Mouse (Mus musculus) limb, embryonic 14.5 days (tissue): ENCODE measurements at regions not wholly inside any gene's neighbourhood (a gene's known extent, or its start where the extent isn't known, plus 50 kb on each side); places are given as distances from the start of the nearest gene placed in this dataset.

Experiments used
- ATAC-seq: fragments of 200-750 bp; cut with Nextera tagmentation; 2 replicates; pipeline ENCODE4 v1.8.0; 2017; ENCODE audit warnings: low read depth, moderate number of reproducible peaks, moderate TSS enrichment; ENCODE audit not compliant: low FRiP score
- DNase-seq: peaks from one replicate; pipeline ENCODE4 v3.0.0-alpha.2; 2015; ENCODE audit warnings: low spot score
- H3K27ac ChIP-seq: fragments of 300-500 bp; sonication (generic); replicated peaks from 2 replicates; pipeline ENCODE4 v1.5.1; 2014; ENCODE audit warnings: low read depth, mild to moderate bottlenecking, low read length, moderate library complexity, mixed read lengths
- H3K27me3 ChIP-seq: fragments of 300-500 bp; sonication (generic); 2 replicates; pipeline ENCODE4 v1.6.1; 2014; ENCODE audit warnings: low read length, mixed read lengths; ENCODE audit not compliant: control insufficient read depth, insufficient read depth
- H3K36me3 ChIP-seq: fragments of 300-500 bp; sonication (generic); 2 replicates; pipeline ENCODE4 v1.6.1; 2014; ENCODE audit warnings: mild to moderate bottlenecking, low read length, moderate library complexity, mixed read lengths; ENCODE audit not compliant: control insufficient read depth, insufficient read depth
- H3K4me1 ChIP-seq: fragments of 300-500 bp; sonication (generic); 2 replicates; pipeline ENCODE4 v1.6.1; 2014; ENCODE audit warnings: antibody characterized with exemption, low read length, mixed read lengths; ENCODE audit not compliant: control insufficient read depth, insufficient read depth
- H3K4me2 ChIP-seq: fragments of 300-500 bp; sonication (generic); replicated peaks from 2 replicates; pipeline ENCODE4 v1.6.1; 2014; ENCODE audit warnings: low read depth, mild to moderate bottlenecking, low read length, moderate library complexity; ENCODE audit not compliant: severe bottlenecking
- H3K4me3 ChIP-seq: fragments of 300-500 bp; sonication (generic); replicated peaks from 2 replicates; pipeline ENCODE4 v1.5.1; 2014; ENCODE audit warnings: low read length
- H3K9ac ChIP-seq: fragments of 300-500 bp; sonication (generic); 2 replicates; pipeline ENCODE4 v1.6.1; 2014; ENCODE audit warnings: mild to moderate bottlenecking, low read depth, low read length, moderate library complexity; ENCODE audit not compliant: severe bottlenecking
- H3K9me3 ChIP-seq: fragments of 300-500 bp; sonication (generic); 2 replicates; pipeline ENCODE4 v1.6.1; 2016; ENCODE audit warnings: low read length; ENCODE audit not compliant: control insufficient read depth
- POLR2A ChIP-seq: fragments of 200-500 bp; IDR thresholded peaks from 2 replicates; pipeline ENCODE4 v1.8.0; 2012; ENCODE audit warnings: inconsistent platforms, mild to moderate bottlenecking, moderate library complexity, borderline replicate concordance; ENCODE audit not compliant: insufficient read depth, insufficient read length; ENCODE audit errors: extremely low read depth
- WGBS: fragments of 180-500 bp; shearing (Covaris S2); extraction: QIAGEN DNeasy Blood & Tissue Kit; methylation state at CpG from one replicate; pipeline ENCODE4 v1.1.7; 2014; 5-methylcytosine and 5-hydroxymethylcytosine counted together

- H3K9ac ChIP-seq, result no peak overlapping the region
- no peaks in the 10 kb centered on the region for H3K36me3 ChIP-seq
- DNase-seq (peak; percentile 3), ATAC-seq (no peak)
- H3K4me2 ChIP-seq, result no peak overlapping the region
- 28% methylated on average over 5 of the region's 5 CpGs for WGBS
- no peaks in the 10 kb centered on the region for H3K9me3 ChIP-seq
- peak overlapping the region; percentile 13; the same call in 1 of the 2 replicates for H3K27ac ChIP-seq
- no peak overlapping the region for H3K4me3 ChIP-seq
- no peaks in the 10 kb centered on the region for H3K27me3 ChIP-seq
- TF ChIP-seq POLR2A, result no peak
- H3K4me1 ChIP-seq, result peaks cover 21% of the 10 kb centered on the region
Measured at GRCm38 (mm10) chr13:48131681-48132080, 129.3 kb upstream of the Id4 start.

GRCm38 (mm10) chr13:48145976-48146375 lies 115.1 kb upstream of the Id4 start:
- Histone ChIP-seq H3K27me3 (no peaks in the 10 kb centered on the region), H3K9ac (no peak overlapping the region), H3K9me3 (no peaks in the 10 kb centered on the region), H3K4me1 (no peaks in the 10 kb centered on the region), H3K4me2 (no peak overlapping the region), H3K4me3 (no peak overlapping the region), H3K36me3 (no peaks in the 10 kb centered on the region), H3K27ac (no peak overlapping the region)
- no peak for TF ChIP-seq POLR2A
- WGBS, result 90% methylated on average over 5 of the region's 5 CpGs
- ATAC-seq, result no peak
- no peak for DNase-seq

DNA sequence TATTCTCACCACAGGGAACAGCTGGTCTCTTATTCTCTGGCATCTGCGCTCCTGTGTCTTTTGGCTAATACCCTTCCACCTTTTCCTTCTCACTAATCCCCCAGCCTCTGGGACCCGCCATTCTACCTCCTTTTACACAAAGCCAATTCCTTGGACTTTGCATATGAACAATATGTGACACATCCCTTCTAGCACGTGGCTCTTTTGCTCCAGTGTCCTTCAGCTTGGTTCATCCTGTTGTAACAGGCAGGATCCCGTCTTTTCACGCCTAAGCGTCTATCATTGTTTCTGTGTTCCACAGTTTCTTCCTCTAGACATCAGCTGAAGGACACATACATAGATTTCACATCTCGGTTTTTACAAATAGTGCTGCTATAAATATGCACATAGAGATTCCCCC lies 114.0 kb upstream of the Id4 start:
- WGBS, result 82% methylated on average over 7 of the region's 7 CpGs
- no peaks in the 10 kb centered on the region for H3K27me3 ChIP-seq
- no peak overlapping the region for H3K9ac ChIP-seq
- H3K4me3 ChIP-seq, result no peak overlapping the region
- no peaks in the 10 kb centered on the region for H3K9me3 ChIP-seq
- ATAC-seq, result no peak
- H3K4me2 ChIP-seq, result no peak overlapping the region
- no peak for DNase-seq
- no peaks in the 10 kb centered on the region for H3K4me1 ChIP-seq
- no peak overlapping the region for H3K27ac ChIP-seq
- no peaks in the 10 kb centered on the region for H3K36me3 ChIP-seq
- TF ChIP-seq POLR2A, result no peak

DNA sequence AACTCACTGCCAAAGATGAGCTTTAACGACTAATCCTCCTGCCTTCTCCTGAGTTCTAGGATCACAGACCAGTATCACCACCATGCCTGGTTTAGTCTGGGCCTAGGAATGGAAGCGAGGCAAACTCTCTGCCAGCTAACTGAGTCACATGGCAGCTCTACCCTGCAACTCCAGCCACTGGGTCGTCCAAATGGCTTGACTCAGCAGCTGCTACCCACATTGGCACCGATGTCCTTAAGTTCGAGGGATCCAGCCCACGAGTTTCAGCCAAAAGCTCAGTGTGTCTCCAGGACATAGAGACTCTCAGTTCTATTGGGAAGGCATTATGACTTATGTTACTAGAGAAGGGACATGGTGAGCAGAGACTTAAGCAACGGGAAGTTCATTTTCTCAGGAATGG lies 107.8 kb upstream of the Id4 start:
- Histone ChIP-seq H3K27me3 (no peaks in the 10 kb centered on the region), H3K4me2 (no peak overlapping the region), H3K27ac (no peak overlapping the region), H3K4me1 (no peaks in the 10 kb centered on the region), H3K36me3 (no peaks in the 10 kb centered on the region), H3K4me3 (no peak overlapping the region), H3K9me3 (no peaks in the 10 kb centered on the region), H3K9ac (no peak overlapping the region)
- ATAC-seq, result no peak
- no peak for TF ChIP-seq POLR2A
- DNase-seq, result no peak
- whole genome bisulfite sequencing, result 76% methylated on average over 7 of the region's 7 CpGs

- no peak overlapping the region for H3K9ac ChIP-seq
- H3K9me3 ChIP-seq, result no peaks in the 10 kb centered on the region
- H3K4me1 ChIP-seq, result no peaks in the 10 kb centered on the region
- no peak overlapping the region for H3K27ac ChIP-seq
- no peak for DNase-seq
- WGBS, result 72% methylated on average over 7 of the region's 7 CpGs
- no peaks in the 10 kb centered on the region for H3K36me3 ChIP-seq
- no peak for ATAC-seq
- H3K4me3 ChIP-seq, result no peak overlapping the region
- H3K27me3 ChIP-seq, result no peaks in the 10 kb centered on the region
- TF ChIP-seq POLR2A, result no peak
- H3K4me2 ChIP-seq, result no peak overlapping the region
Measured at GRCm38 (mm10) chr13:48153684-48154413, 107.2 kb upstream of the Id4 start.

GRCm38 (mm10) chr13:48154414-48155105 lies 106.5 kb upstream of the Id4 start:
- Histone ChIP-seq H3K27me3 (no peaks in the 10 kb centered on the region), H3K27ac (no peak overlapping the region), H3K36me3 (no peaks in the 10 kb centered on the region), H3K9me3 (no peaks in the 10 kb centered on the region), H3K4me1 (no peaks in the 10 kb centered on the region), H3K9ac (no peak overlapping the region), H3K4me2 (no peak overlapping the region), H3K4me3 (no peak overlapping the region)
- TF ChIP-seq POLR2A, result no peak
- ATAC-seq (no peak), DNase-seq (no peak)
- whole genome bisulfite sequencing, result 23% methylated on average over 6 of the region's 6 CpGs
